Mouse (Mus musculus): Measurements from ENCODE around the gene Tmem198b. TPM values are rescaled to one million over a fixed set of nuclear protein-coding genes. Genes with fewer than 3 reads are reported as not detected.

Tmem198b gene
- polyA plus RNA-seq (2017; shearing (Covaris generic)), result 6.1 TPM

DNA sequence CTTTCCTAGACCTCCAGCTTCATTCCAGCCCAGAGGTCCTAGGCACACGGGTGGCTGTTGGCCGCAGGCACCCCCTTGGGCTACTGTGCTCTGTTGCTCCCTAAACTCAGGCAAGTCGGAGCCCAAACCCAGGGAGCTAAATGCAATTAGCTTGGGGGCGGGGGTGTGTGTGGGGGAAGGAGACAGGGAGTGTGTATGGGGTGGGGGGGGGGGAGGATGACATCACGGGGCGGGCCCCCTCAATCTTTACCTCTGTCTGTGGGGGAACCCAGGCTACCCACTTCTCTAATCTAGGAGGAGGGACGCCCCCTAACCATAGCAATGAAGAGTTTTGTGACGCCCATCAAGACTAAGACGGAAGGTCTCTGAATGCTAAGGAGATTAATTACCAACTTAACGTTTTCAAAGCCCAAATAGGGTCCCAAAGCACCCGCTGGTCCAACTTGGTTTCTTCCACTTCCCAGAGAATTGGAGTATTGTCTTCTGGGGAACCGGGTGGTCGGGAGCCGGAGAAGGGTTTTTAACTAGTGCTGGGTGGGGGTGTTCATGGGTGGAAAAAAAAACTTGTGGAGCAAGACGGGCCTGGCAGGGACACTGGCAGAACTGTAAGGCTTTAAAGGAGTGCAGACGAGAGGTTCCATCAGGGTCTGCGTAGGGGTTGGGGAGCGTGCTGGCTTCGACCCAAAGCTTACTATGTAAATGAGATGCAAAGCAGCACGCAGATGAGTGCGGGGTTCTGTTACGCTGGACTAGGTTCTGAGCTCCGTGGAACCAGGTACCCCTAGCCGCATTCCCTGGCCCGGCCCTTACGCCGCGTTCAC lies at the start of gene Tmem198b:
Tmem198b (minus strand) TSS at position 100 of the 821 bp plus-strand sequence.

GRCm38 (mm10) chr10:128821358-128822056 lies 17.3 kb upstream of the Tmem198b start, which contains the start of gene Ormdl2:
Gene Ormdl2, minus strand, starts transcription at chr10:128821645.

GRCm38 (mm10) chr10:128817033-128817432 lies 12.9 kb upstream of the Tmem198b start, which contains the start of gene Sarnp:
Gene Sarnp, plus strand, starts transcription at chr10:128817333.

DNA sequence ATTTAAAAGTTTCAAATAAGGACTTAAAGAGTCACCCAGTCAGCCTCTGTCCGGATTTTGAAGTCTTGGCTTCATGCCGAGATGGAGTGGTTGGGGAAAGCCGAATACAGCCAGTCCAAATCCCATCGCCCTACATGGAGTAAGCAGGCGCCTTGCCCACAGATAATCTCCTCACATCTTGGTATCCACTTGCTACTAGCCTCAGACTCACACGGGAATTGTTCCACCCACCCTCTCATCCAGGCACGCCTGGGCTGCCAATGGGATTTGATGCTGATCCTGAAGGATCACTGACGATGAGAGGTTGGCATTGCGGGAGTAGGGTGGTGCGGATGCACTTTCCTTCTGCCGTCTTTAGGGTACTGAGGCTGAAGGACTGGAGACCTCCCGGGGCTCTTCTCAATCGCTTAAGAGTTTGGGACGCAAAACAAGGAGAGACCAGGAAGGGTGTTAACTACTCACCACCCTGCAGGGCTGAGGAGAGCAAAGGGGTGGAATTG lies 349 bp downstream of the Tmem198b start, which contains the start of gene Dnajc14:
Dnajc14 (plus strand) TSS at position 292 of the 500 bp plus-strand sequence.

DNA sequence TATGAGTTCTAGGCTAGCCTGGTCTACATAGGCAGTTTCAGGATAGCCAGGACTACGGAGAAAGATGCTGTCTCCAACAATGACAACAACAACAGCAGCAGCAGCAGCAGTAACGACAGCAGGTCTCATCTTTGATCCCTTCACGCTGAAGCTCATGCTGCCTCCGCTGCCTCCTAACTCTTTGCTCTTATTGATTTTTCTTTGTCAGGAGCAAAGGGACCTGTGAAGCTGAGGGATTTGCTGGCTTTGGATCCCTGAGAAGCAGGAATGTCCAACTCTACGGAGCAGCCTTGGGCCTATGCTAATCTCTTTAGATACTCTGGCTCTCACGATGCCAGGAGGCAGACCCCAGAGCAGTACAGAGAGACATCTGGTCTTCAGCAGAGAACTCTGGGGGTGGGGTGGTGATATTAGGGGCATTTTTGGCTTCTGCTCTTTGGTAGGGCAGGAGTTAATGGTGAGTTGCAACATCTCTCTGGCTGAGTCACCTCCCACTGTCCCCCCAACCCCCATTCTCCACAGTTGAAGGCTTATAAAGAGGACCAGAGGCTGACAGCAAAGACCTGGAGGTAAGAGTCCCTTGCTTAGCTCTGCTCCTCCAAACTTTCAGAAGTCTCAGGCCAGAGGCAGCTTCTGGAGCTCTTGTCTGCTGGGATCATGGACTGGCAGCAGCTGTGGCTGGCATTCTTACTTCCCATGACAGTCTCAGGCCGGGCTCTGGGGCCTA lies 13.6 kb downstream of the Tmem198b start, which contains the start of gene Mmp19:
Mmp19 (plus strand) TSS at position 513 of the 727 bp plus-strand sequence.

Other genes starting within 250 kb of the Tmem198b start
- 35.3 TPM for gene Pa2g4, start 238.4 kb downstream of the Tmem198b start, polyA plus RNA-seq (2017; shearing (Covaris generic))
- gene Erbb3, start 214.7 kb downstream of the Tmem198b start, polyA plus RNA-seq (2017; shearing (Covaris generic)), result 12.6 TPM
- 590 TPM for gene Rps26, start 177.6 kb downstream of the Tmem198b start, polyA plus RNA-seq (2017; shearing (Covaris generic))
- gene Ikzf4, start 158.4 kb downstream of the Tmem198b start, polyA plus RNA-seq (2017; shearing (Covaris generic)), result 171 TPM
- 61.8 TPM for gene Suox, start 130.3 kb downstream of the Tmem198b start, polyA plus RNA-seq (2017; shearing (Covaris generic))
- 56.8 TPM for gene Rab5b, start 108.1 kb downstream of the Tmem198b start, polyA plus RNA-seq (2017; shearing (Covaris generic))
- gene Pmel, start 100.2 kb downstream of the Tmem198b start, polyA plus RNA-seq (2017; shearing (Covaris generic)), result 4.6 TPM
- 47.2 TPM for gene Cdk2, start 99.3 kb downstream of the Tmem198b start, polyA plus RNA-seq (2017; shearing (Covaris generic))
- gene Dgka, start 59.5 kb downstream of the Tmem198b start, polyA plus RNA-seq (2017; shearing (Covaris generic)), result 706 TPM
- 31.6 TPM for gene Pym1, start 56.5 kb downstream of the Tmem198b start, polyA plus RNA-seq (2017; shearing (Covaris generic))
- gene Mmp19, start 13.5 kb downstream of the Tmem198b start, polyA plus RNA-seq (2017; shearing (Covaris generic)), result not detected
- 136 TPM for gene Dnajc14, start 308 bp downstream of the Tmem198b start, polyA plus RNA-seq (2017; shearing (Covaris generic))
- 149 TPM for gene Sarnp, start 13.0 kb upstream of the Tmem198b start, polyA plus RNA-seq (2017; shearing (Covaris generic))
- gene Ormdl2, start 17.3 kb upstream of the Tmem198b start, polyA plus RNA-seq (2017; shearing (Covaris generic)), result 89.2 TPM
- gene Gdf11, start 87.3 kb upstream of the Tmem198b start, polyA plus RNA-seq (2017; shearing (Covaris generic)), result 1.2 TPM
- gene Cd63, start 96.6 kb upstream of the Tmem198b start, polyA plus RNA-seq (2017; shearing (Covaris generic)), result 1.2 TPM
- 21.9 TPM for gene Rdh5, start 118.5 kb upstream of the Tmem198b start, polyA plus RNA-seq (2017; shearing (Covaris generic))
- gene Bloc1s1, start 119.7 kb upstream of the Tmem198b start, polyA plus RNA-seq (2017; shearing (Covaris generic)), result 196 TPM
- gene Itga7, start 129.4 kb upstream of the Tmem198b start, polyA plus RNA-seq (2017; shearing (Covaris generic)), result 9.1 TPM
- gene Mettl7b, start 156.6 kb upstream of the Tmem198b start, polyA plus RNA-seq (2017; shearing (Covaris generic)), result not detected
- not detected for gene Olfr9, start 185.1 kb upstream of the Tmem198b start, polyA plus RNA-seq (2017; shearing (Covaris generic))
- not detected for gene Olfr763, start 206.4 kb upstream of the Tmem198b start, polyA plus RNA-seq (2017; shearing (Covaris generic))
- gene Olfr764-ps1, start 235.5 kb upstream of the Tmem198b start, polyA plus RNA-seq (2017; shearing (Covaris generic)), result not detected
- not detected for gene Olfr765, start 245.6 kb upstream of the Tmem198b start, polyA plus RNA-seq (2017; shearing (Covaris generic))